Mouse (Mus musculus) forebrain, embryonic 15.5 days (tissue): ENCODE measurements around the gene Sfrp2. TPM values are rescaled to one million over a fixed set of nuclear protein-coding genes. Genes with fewer than 3 reads are reported as not detected.

Experiments used
- ATAC-seq: fragments of 200-750 bp; cut with Nextera tagmentation; replicated peaks from 2 replicates; pipeline ENCODE4 v1.8.0; 2017; ENCODE audit warnings: mild to moderate bottlenecking, moderate TSS enrichment, moderate library complexity
- H3K27ac ChIP-seq: fragments of 300-500 bp; sonication (generic); replicated peaks from 2 replicates; pipeline ENCODE4 v1.5.1; 2015; ENCODE audit warnings: mild to moderate bottlenecking, inconsistent platforms
- H3K27me3 ChIP-seq: fragments of 300-500 bp; sonication (generic); 2 replicates; pipeline ENCODE4 v1.6.1; 2015; ENCODE audit warnings: inconsistent platforms
- H3K36me3 ChIP-seq: fragments of 300-500 bp; sonication (generic); 2 replicates; pipeline ENCODE4 v1.6.1; 2015; ENCODE audit warnings: mild to moderate bottlenecking, inconsistent platforms
- H3K4me1 ChIP-seq: fragments of 300-500 bp; sonication (generic); 2 replicates; pipeline ENCODE4 v1.6.1; 2015; ENCODE audit warnings: inconsistent platforms
- H3K4me2 ChIP-seq: fragments of 300-500 bp; sonication (generic); replicated peaks from 2 replicates; pipeline ENCODE4 v1.6.1; 2015; ENCODE audit warnings: mild to moderate bottlenecking, inconsistent platforms
- H3K4me3 ChIP-seq: fragments of 300-500 bp; sonication (generic); 2 replicates; pipeline ENCODE4 v1.5.1; 2015; ENCODE audit warnings: mild to moderate bottlenecking, inconsistent platforms
- H3K9ac ChIP-seq: fragments of 300-500 bp; sonication (generic); replicated peaks from 2 replicates; pipeline ENCODE4 v1.6.1; 2015; ENCODE audit warnings: mild to moderate bottlenecking, inconsistent platforms
- H3K9me3 ChIP-seq: fragments of 300-500 bp; sonication (generic); 2 replicates; pipeline ENCODE4 v1.6.1; 2016; ENCODE audit warnings: inconsistent platforms
- WGBS: fragments of 180-500 bp; shearing (Covaris S2); methylation state at CpG from one replicate; pipeline ENCODE4 v1.1.7; 2015; ENCODE audit warnings: mixed read lengths; 5-methylcytosine and 5-hydroxymethylcytosine counted together
- polyA plus RNA-seq: library from polyadenylated mRNA; unstranded; fragments of >200 nt; fragmentation: Nextera tagmentation; extraction: Ambion mirVana; gene quantifications from 2 replicates; pipeline ENCODE4 v1.2.1, GENCODE M21; 2015

The Sfrp2 gene
- polyA plus RNA-seq, 1 experiment from 2014 or later: 39.4 TPM

DNA sequence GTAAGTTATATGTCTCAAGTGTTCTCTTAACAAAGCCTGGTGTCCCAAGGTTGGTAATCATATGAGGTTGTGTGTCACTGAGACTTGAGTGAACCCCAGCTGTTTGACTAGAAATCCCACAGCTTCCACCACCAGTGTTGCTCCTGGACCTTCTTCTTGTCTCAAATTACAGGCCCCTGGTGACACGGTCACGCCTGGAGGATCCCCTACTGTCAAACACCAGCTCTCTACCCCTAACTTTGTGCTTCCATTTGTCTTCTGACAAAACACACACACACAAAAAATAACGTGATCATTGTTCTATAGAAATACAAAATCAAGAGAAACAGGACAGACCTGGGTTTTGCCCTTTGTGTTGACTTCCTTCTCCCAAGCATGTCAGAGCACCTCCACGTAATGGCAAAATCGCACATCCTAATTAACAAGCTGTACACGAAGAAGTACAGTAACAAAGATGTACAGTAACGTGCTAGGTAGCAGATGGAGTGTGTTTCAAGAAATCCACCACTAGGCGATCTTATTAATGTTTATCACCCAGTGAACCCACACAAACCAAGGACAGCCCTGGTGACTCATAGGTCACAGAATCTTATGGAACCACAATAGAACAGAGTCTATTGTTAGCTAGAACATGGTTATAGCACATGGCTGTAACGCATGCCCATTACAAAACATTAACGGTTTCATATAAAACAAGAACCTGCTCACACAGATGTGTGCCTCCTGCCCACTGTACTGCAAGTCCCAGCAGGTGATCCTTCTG is 15.5 kb downstream of the Sfrp2 start:
- 85% methylated on average over 10 of the region's 10 CpGs for WGBS
- no peak overlapping the region for H3K27ac ChIP-seq
- no peaks in the 10 kb centered on the region for H3K36me3 ChIP-seq
- no peaks in the 10 kb centered on the region for H3K27me3 ChIP-seq
- no peaks in the 10 kb centered on the region for H3K4me1 ChIP-seq
- H3K4me2 ChIP-seq: no peak overlapping the region
- no peaks in the 10 kb centered on the region for H3K9me3 ChIP-seq
- H3K4me3 ChIP-seq: no peak overlapping the region
- H3K9ac ChIP-seq: no peak overlapping the region
- ATAC-seq: no peak

GRCm38 (mm10) chr3:83783716-83784469 is 17.8 kb downstream of the Sfrp2 start:
- H3K4me1 ChIP-seq: no peaks in the 10 kb centered on the region
- WGBS: 12% methylated on average over 11 of the region's 11 CpGs

GRCm38 (mm10) chr3:83784726-83785125 is 18.6 kb downstream of the Sfrp2 start:
- Histone ChIP-seq H3K36me3 (no peaks in the 10 kb centered on the region), H3K4me3 (no peak overlapping the region), H3K27ac (no peak overlapping the region), H3K4me1 (no peaks in the 10 kb centered on the region), H3K4me2 (no peak overlapping the region), H3K9me3 (no peaks in the 10 kb centered on the region), H3K27me3 (no peaks in the 10 kb centered on the region), H3K9ac (no peak overlapping the region)
- WGBS: 76% methylated on average over 3 of the region's 3 CpGs
- no peak for ATAC-seq

More at GRCm38 (mm10) chr3:83783716-83784469, 17.8 kb downstream of the Sfrp2 start:
- no peaks in the 10 kb centered on the region for H3K9me3 ChIP-seq
- H3K27ac ChIP-seq: no peak overlapping the region
- no peaks in the 10 kb centered on the region for H3K27me3 ChIP-seq
- H3K36me3 ChIP-seq: no peaks in the 10 kb centered on the region
- ATAC-seq: no peak
- H3K9ac ChIP-seq: no peak overlapping the region
- no peak overlapping the region for H3K4me3 ChIP-seq
- H3K4me2 ChIP-seq: no peak overlapping the region

DNA sequence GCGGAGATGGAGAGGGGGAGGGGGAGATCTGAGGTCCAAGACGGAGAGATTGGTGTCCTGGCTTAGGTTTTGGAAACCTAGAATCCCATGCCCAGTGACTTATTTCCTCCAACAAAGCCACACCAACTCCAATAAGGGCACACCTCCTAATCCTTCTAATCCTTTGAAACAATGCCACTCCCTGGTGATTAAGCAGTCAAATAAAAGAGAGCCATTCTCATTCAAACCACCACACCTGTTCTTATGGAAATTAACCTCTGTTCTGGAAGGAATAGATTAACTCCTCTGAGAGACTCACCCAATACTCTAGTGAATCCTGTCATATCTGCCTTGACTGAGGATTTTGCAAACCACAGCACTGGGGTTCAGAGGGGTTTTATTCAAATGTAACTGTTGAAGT is 21.0 kb downstream of the Sfrp2 start:
- Histone ChIP-seq H3K36me3 (no peaks in the 10 kb centered on the region), H3K27me3 (no peaks in the 10 kb centered on the region), H3K4me1 (no peaks in the 10 kb centered on the region), H3K4me2 (no peak overlapping the region), H3K9ac (no peak overlapping the region), H3K9me3 (no peaks in the 10 kb centered on the region), H3K27ac (no peak overlapping the region), H3K4me3 (no peak overlapping the region)
- no peak for ATAC-seq
- WGBS: 47% methylated on average over 2 of the region's 2 CpGs

DNA sequence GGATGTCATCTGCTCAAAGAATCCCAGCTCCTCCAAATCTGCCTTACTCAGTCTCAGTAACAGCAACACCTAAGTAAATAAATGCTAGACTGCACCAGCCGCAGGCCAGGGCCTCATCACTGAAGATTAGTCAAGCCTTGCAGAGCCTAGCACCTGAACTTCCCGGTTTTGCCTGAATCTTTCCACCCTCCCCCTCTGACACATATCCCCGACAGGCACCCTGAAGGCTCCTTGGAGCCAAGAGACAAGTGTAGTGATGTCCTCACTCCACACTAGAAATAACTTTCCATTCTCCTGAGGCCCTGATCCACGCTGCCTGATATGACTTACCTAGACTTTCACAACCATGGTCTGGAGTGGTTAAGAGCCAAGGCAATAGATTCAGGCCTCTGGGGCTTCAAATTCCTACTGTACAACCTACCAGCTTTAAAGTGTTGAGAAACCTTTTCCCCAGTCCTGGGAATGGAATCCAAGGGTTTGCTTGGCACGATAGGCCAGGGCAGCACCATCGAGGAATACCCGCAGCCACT is 21.7 kb downstream of the Sfrp2 start:
- no peak overlapping the region for H3K27ac ChIP-seq
- 91% methylated on average over 7 of the region's 7 CpGs for WGBS
- H3K4me2 ChIP-seq: no peak overlapping the region
- no peaks in the 10 kb centered on the region for H3K27me3 ChIP-seq
- H3K9ac ChIP-seq: no peak overlapping the region
- H3K4me1 ChIP-seq: no peaks in the 10 kb centered on the region
- no peaks in the 10 kb centered on the region for H3K9me3 ChIP-seq
- no peak for ATAC-seq
- no peak overlapping the region for H3K4me3 ChIP-seq
- H3K36me3 ChIP-seq: no peaks in the 10 kb centered on the region

DNA sequence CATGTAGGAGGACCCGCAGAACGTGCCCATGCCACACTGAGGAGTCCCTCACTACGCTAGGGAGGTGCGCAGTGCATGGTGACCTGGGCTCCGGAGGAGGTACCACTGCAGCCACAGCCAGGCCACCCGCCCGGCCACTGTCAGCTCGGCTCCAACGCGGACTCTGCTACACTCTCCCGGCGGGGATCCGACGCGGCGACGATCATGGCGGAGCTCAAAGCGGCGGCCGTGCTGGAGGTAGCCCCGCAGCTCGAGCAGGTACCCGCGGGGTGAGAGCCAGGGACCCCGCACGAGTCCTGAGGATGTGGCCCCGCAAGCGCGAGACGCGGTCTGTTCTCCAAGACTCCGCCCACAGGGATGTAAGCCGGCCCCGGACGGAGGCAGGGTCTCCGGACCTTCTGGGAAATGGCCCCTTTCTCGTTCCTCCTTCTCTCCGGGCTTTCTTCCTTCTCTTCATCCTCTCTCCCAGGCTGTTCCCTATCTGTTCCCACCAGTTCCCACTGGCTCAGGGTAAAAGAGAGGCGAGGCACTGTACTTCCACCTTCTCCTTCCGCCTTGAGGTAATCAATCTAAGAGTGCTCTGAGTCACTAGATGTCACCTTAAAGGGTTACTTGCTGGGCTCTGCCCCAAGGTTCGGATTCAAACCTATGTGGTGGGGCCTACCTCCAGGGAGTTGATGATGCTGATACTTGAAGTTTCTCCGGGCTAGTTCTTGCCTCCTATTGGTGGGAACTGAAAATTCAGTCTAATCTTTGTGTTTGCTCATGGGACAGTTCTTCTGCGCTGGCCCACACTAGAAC is 23.7 kb downstream of the Sfrp2 start:
- WGBS: 2% methylated on average over 44 of the region's 44 CpGs
- no peaks in the 10 kb centered on the region for H3K36me3 ChIP-seq
- H3K4me3 ChIP-seq: peak overlapping the region; percentile 52
- ATAC-seq: peak; percentile 74
- H3K9ac ChIP-seq: peak overlapping the region; percentile 60
- no peaks in the 10 kb centered on the region for H3K27me3 ChIP-seq
- no peaks in the 10 kb centered on the region for H3K4me1 ChIP-seq
- no peaks in the 10 kb centered on the region for H3K9me3 ChIP-seq
- no peak overlapping the region for H3K27ac ChIP-seq
- peak overlapping the region; percentile 87 for H3K4me2 ChIP-seq

- no peak for ATAC-seq
- WGBS: 53% methylated on average over 3 of the region's 3 CpGs
- Histone ChIP-seq H3K27ac (no peak overlapping the region), H3K9me3 (no peaks in the 10 kb centered on the region), H3K4me1 (no peaks in the 10 kb centered on the region), H3K36me3 (no peaks in the 10 kb centered on the region), H3K27me3 (no peaks in the 10 kb centered on the region), H3K4me2 (no peak overlapping the region), H3K4me3 (no peak overlapping the region), H3K9ac (no peak overlapping the region)
Measured at GRCm38 (mm10) chr3:83791444-83791843, 25.3 kb downstream of the Sfrp2 start.

DNA sequence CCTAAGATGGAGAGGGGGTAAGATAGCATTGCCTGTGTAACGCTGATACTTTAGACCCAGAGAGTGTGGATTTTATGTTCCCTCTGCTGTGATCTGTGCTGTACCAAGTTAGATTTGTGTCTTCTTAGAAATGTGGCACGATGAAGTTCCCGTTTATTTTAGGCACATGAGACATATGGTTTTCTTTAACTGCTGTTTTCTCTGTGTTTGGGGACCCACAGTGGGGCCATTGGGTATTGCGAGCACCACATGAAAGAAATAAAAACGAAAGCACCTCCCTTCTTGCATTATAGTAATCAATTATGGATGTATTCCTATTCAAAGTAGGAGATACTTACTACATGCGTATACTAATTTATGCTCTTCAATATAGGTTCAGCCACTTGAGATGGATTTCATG is 31.0 kb downstream of the Sfrp2 start:
- Histone ChIP-seq H3K4me3 (no peak overlapping the region), H3K9me3 (no peaks in the 10 kb centered on the region), H3K27me3 (no peaks in the 10 kb centered on the region), H3K4me1 (no peaks in the 10 kb centered on the region), H3K36me3 (no peaks in the 10 kb centered on the region), H3K4me2 (no peak overlapping the region), H3K27ac (no peak overlapping the region), H3K9ac (no peak overlapping the region)
- no peak for ATAC-seq
- 81% methylated on average over 6 of the region's 6 CpGs for WGBS

GRCm38 (mm10) chr3:83797828-83798227 is 31.7 kb downstream of the Sfrp2 start:
- Histone ChIP-seq H3K27me3 (no peaks in the 10 kb centered on the region), H3K27ac (no peak overlapping the region), H3K4me3 (no peak overlapping the region), H3K36me3 (no peaks in the 10 kb centered on the region), H3K9me3 (no peaks in the 10 kb centered on the region), H3K4me1 (no peaks in the 10 kb centered on the region), H3K9ac (no peak overlapping the region), H3K4me2 (no peak overlapping the region)
- whole genome bisulfite sequencing: 7% methylated on average over 10 of the region's 10 CpGs
- ATAC-seq: peak; percentile 71

GRCm38 (mm10) chr3:83799486-83799885 is 33.4 kb downstream of the Sfrp2 start:
- no peak overlapping the region for H3K27ac ChIP-seq
- no peak for ATAC-seq
- H3K4me2 ChIP-seq: no peak overlapping the region
- no peak overlapping the region for H3K9ac ChIP-seq
- H3K4me1 ChIP-seq: no peaks in the 10 kb centered on the region
- no peaks in the 10 kb centered on the region for H3K9me3 ChIP-seq
- H3K36me3 ChIP-seq: no peaks in the 10 kb centered on the region
- WGBS: 93% methylated on average over 7 of the region's 7 CpGs
- no peaks in the 10 kb centered on the region for H3K27me3 ChIP-seq
- no peak overlapping the region for H3K4me3 ChIP-seq

DNA sequence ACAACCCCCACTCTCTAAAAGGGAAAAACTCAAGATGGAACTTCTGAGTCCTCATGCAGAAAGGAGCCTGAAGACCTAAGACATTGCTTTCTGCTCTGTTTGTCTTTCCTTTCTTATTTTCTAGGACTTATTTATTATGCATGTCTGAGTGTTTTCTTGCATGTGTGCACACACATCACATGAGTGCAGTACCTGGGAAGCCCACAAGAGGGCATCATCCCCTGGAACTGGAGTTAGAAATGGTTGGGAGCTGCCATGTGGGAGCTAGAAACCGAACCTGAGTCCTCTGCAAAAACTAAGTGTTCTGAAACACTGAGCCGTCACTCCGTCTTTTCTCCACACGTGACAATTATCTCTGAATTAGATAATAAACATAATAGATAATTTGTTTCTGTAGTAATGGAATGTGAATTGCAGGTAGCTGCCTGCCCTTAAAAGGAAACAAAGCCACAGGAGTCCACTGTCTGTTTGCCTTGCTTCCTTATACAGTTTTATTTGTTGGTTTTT is 35.6 kb downstream of the Sfrp2 start:
- no peaks in the 10 kb centered on the region for H3K9me3 ChIP-seq
- no peak overlapping the region for H3K9ac ChIP-seq
- no peak overlapping the region for H3K4me3 ChIP-seq
- no peak overlapping the region for H3K27ac ChIP-seq
- no peaks in the 10 kb centered on the region for H3K27me3 ChIP-seq
- H3K36me3 ChIP-seq: no peaks in the 10 kb centered on the region
- H3K4me2 ChIP-seq: no peak overlapping the region
- WGBS: 92% methylated on average over 4 of the region's 4 CpGs
- H3K4me1 ChIP-seq: no peaks in the 10 kb centered on the region
- ATAC-seq: no peak

GRCm38 (mm10) chr3:83808483-83808882 is 42.4 kb downstream of the Sfrp2 start:
- ATAC-seq: no peak
- H3K9me3 ChIP-seq: no peaks in the 10 kb centered on the region
- H3K4me2 ChIP-seq: no peak overlapping the region
- no peaks in the 10 kb centered on the region for H3K36me3 ChIP-seq
- no peaks in the 10 kb centered on the region for H3K4me1 ChIP-seq
- no peak overlapping the region for H3K27ac ChIP-seq
- 91% methylated on average over 12 of the region's 12 CpGs for WGBS
- no peak overlapping the region for H3K4me3 ChIP-seq
- no peaks in the 10 kb centered on the region for H3K27me3 ChIP-seq
- H3K9ac ChIP-seq: no peak overlapping the region
